Mouse (Mus musculus): ENCODE results near the gene Exoc3. TPM values are rescaled to one million over a fixed set of nuclear protein-coding genes. Genes with fewer than 3 reads are reported as not detected.

Exoc3 gene
- polyA plus RNA-seq, 1 experiment: 61.7 TPM

- no peak for TF ChIP-seq CTCF (IDR thresholded peaks at IDR 0.05; ENCODE audit: borderline replicate concordance, insufficient read depth, low read depth, low read length)
- TF ChIP-seq POLR2A (IDR thresholded peaks at IDR 0.05; ENCODE audit: borderline replicate concordance, insufficient read depth, low read length): no peak
Measured at GRCm38 (mm10) chr13:74166348-74167056, 42.0 kb downstream of the Exoc3 start.

GRCm38 (mm10) chr13:74147327-74147726 is 61.2 kb downstream of the Exoc3 start:
- 98% methylated on average over 2 of the region's 2 CpGs for WGBS
- peaks cover 5% of the 10 kb centered on the region; the same call in 1 of the 2 replicates for H3K4me1 ChIP-seq (ENCODE audit: control insufficient read depth, insufficient read depth, low read length)
- no peak for DNase-seq
- H3K27me3 ChIP-seq (ENCODE audit: control insufficient read depth, insufficient read depth, low read length): no peaks in the 10 kb centered on the region
- no peak overlapping the region for H3K27ac ChIP-seq (ENCODE audit: insufficient read depth, low read length)
- TF ChIP-seq POLR2A (IDR thresholded peaks at IDR 0.05; ENCODE audit: borderline replicate concordance, insufficient read depth, low read length): no peak
- TF ChIP-seq CTCF (IDR thresholded peaks at IDR 0.05; ENCODE audit: borderline replicate concordance, insufficient read depth, low read depth, low read length): no peak
- no peak overlapping the region for H3K4me3 ChIP-seq (replicated peaks; ENCODE audit: insufficient read depth, low read depth, low read length)

More at GRCm38 (mm10) chr13:74166348-74167056, 42.0 kb downstream of the Exoc3 start:
- Histone ChIP-seq H3K4me1 (ENCODE audit: control insufficient read depth, insufficient read depth, low read length) (no peaks in the 10 kb centered on the region), H3K27ac (ENCODE audit: insufficient read depth, low read length) (no peak overlapping the region), H3K27me3 (ENCODE audit: control insufficient read depth, insufficient read depth, low read length) (no peaks in the 10 kb centered on the region), H3K4me3 (replicated peaks; ENCODE audit: insufficient read depth, low read depth, low read length) (peak overlapping the region; percentile 20)
- 4% methylated on average over 19 of the region's 19 CpGs for WGBS
- peak; percentile 33 to 48 for DNase-seq

DNA sequence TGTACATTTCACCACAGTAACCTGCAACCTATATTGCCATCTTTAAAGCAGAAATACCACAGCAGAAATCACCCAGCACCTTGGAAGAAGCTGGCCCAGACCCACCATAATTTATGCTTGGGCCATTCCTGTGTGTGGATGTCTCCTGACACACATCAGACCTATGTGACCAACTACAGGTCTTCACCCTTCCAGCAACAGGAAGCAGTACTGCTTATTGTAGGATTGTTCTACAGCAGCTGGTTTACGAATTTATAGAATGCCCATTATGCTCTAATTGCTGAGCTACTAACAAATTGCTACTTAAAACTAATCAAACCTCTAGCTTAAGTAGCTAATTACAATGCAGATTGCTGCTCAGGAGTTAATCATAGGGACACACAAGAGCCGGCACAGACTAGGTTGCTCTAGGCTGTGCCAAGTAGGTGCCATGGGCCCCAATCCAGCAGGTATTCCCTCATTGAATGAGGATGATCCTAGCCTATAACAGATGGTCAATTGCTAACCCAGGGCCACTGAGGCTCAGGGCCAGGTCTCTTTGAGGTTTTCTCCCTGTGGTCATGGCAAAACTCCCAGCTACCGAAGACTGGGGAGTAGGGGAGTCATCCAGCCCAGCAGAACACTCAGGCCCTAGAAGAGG is 62.4 kb downstream of the Exoc3 start:
- Histone ChIP-seq H3K4me1 (ENCODE audit: control insufficient read depth, insufficient read depth, low read length) (peaks cover 5% of the 10 kb centered on the region; the same call in 1 of the 2 replicates), H3K27ac (ENCODE audit: insufficient read depth, low read length) (no peak overlapping the region), H3K4me3 (replicated peaks; ENCODE audit: insufficient read depth, low read depth, low read length) (no peak overlapping the region), H3K27me3 (ENCODE audit: control insufficient read depth, insufficient read depth, low read length) (no peaks in the 10 kb centered on the region)
- peak; percentile 72 to 88 for DNase-seq
- WGBS: 35% methylated on average over 3 of the region's 3 CpGs
- TF ChIP-seq CTCF (IDR thresholded peaks at IDR 0.05; ENCODE audit: borderline replicate concordance, insufficient read depth, low read depth, low read length): no peak
- TF ChIP-seq POLR2A (IDR thresholded peaks at IDR 0.05; ENCODE audit: borderline replicate concordance, insufficient read depth, low read length): no peak

GRCm38 (mm10) chr13:74144120-74144884 is 64.2 kb downstream of the Exoc3 start:
- H3K4me1 ChIP-seq (ENCODE audit: control insufficient read depth, insufficient read depth, low read length): peaks cover 5% of the 10 kb centered on the region; the same call in 1 of the 2 replicates
- H3K4me3 ChIP-seq (replicated peaks; ENCODE audit: insufficient read depth, low read depth, low read length): no peak overlapping the region
- 88% methylated on average over 7 of the region's 7 CpGs for WGBS
- no peaks in the 10 kb centered on the region; the same call in 1 of the 2 replicates for H3K27me3 ChIP-seq (ENCODE audit: control insufficient read depth, insufficient read depth, low read length)
- no peak for DNase-seq
- H3K27ac ChIP-seq (ENCODE audit: insufficient read depth, low read length): no peak overlapping the region
- no peak for TF ChIP-seq POLR2A (IDR thresholded peaks at IDR 0.05; ENCODE audit: borderline replicate concordance, insufficient read depth, low read length)

DNA sequence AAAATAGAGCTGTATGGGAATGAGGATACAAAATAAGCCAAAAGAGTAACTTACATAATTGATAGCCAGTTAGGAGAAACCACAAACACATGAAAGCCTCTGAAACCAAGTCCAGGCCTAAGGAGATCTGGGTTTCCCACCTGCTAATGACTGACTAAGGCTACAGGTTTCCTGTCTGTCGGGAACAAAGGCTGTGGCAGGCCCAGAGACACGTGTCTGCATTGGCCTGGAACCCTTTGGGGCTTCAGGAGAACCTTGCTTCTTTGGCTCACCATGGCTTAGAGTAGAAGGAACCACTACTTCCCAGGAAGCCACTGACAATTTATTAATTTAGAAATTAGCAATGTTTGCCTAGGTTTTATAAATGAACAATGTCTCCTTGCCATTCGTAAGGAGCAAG is 65.2 kb downstream of the Exoc3 start:
- 89% methylated on average over 3 of the region's 3 CpGs for WGBS

GRCm38 (mm10) chr13:74140793-74141192 is 67.7 kb downstream of the Exoc3 start:
- no peak overlapping the region for H3K27ac ChIP-seq (ENCODE audit: insufficient read depth, low read length)
- H3K4me3 ChIP-seq (replicated peaks; ENCODE audit: insufficient read depth, low read depth, low read length): no peak overlapping the region
- no peak for DNase-seq
- H3K4me1 ChIP-seq (ENCODE audit: control insufficient read depth, insufficient read depth, low read length): peaks cover 4% of the 10 kb centered on the region; the same call in 1 of the 2 replicates
- WGBS: 95% methylated on average over 6 of the region's 6 CpGs
- no peaks in the 10 kb centered on the region; the same call in 1 of the 2 replicates for H3K27me3 ChIP-seq (ENCODE audit: control insufficient read depth, insufficient read depth, low read length)
- TF ChIP-seq CTCF (IDR thresholded peaks at IDR 0.05; ENCODE audit: borderline replicate concordance, insufficient read depth, low read depth, low read length): no peak
- no peak for TF ChIP-seq POLR2A (IDR thresholded peaks at IDR 0.05; ENCODE audit: borderline replicate concordance, insufficient read depth, low read length)

More for the DNA sequence above, 65.2 kb downstream of the Exoc3 start:
- Histone ChIP-seq H3K27me3 (ENCODE audit: control insufficient read depth, insufficient read depth, low read length) (no peaks in the 10 kb centered on the region; the same call in 1 of the 2 replicates), H3K4me3 (replicated peaks; ENCODE audit: insufficient read depth, low read depth, low read length) (no peak overlapping the region), H3K4me1 (ENCODE audit: control insufficient read depth, insufficient read depth, low read length) (peaks cover 5% of the 10 kb centered on the region; the same call in 1 of the 2 replicates), H3K27ac (ENCODE audit: insufficient read depth, low read length) (no peak overlapping the region)
- TF ChIP-seq POLR2A (IDR thresholded peaks at IDR 0.05; ENCODE audit: borderline replicate concordance, insufficient read depth, low read length) (no peak), CTCF (IDR thresholded peaks at IDR 0.05; ENCODE audit: borderline replicate concordance, insufficient read depth, low read depth, low read length) (no peak)
- no peak for DNase-seq

DNA sequence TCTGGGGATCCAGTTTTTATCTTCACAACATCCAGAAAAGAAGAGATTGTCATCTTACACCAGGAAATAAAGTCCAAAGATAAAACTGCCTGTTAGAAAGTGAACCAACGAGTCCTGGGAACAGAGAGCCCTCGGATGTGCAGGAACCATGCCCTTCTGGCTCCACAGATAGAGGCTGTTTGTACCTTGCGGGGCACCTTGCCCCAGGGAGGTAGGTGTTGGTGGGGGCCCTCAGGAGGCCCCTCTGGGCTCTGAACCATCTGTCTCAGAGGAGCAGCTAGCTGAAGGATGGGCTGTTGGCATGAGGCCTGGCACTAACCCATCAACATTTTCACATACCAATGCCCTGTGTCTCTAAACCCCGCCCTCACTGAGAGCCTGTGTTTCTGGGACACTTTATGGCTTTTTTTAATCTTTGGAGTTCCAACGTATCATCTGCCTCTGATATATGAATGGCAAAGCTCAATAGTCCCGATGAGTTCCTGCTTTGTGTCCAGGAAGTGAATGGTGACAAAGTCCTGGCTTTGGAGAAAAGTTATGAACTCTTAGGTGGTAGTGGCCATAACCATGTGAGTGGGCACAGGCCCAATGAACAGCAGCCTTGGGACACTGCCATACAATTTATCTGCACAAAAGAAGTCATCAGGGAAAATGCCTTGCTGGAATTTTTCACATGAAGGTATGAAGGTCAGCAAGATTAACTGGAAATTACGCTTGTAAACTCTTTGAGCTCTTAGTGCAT is 69.5 kb downstream of the Exoc3 start:
- Histone ChIP-seq H3K4me1 (ENCODE audit: control insufficient read depth, insufficient read depth, low read length) (no peaks in the 10 kb centered on the region), H3K27ac (ENCODE audit: insufficient read depth, low read length) (no peak overlapping the region), H3K27me3 (ENCODE audit: control insufficient read depth, insufficient read depth, low read length) (no peaks in the 10 kb centered on the region; the same call in 1 of the 2 replicates), H3K4me3 (replicated peaks; ENCODE audit: insufficient read depth, low read depth, low read length) (no peak overlapping the region)
- no peak for TF ChIP-seq CTCF (IDR thresholded peaks at IDR 0.05; ENCODE audit: borderline replicate concordance, insufficient read depth, low read depth, low read length)
- no peak for TF ChIP-seq POLR2A (IDR thresholded peaks at IDR 0.05; ENCODE audit: borderline replicate concordance, insufficient read depth, low read length)
- no peak for DNase-seq
- 79% methylated on average over 7 of the region's 7 CpGs for WGBS
